Mouse (Mus musculus) limb, embryonic 14.5 days (tissue): ENCODE results near the gene Bco2. TPM values are rescaled to one million over a fixed set of nuclear protein-coding genes. Genes with fewer than 3 reads are reported as not detected.

Experiments used
- ATAC-seq: fragments of 200-750 bp; cut with Nextera tagmentation; 2 replicates; pipeline ENCODE4 v1.8.0; 2017; ENCODE audit warnings: low read depth, moderate number of reproducible peaks, moderate TSS enrichment; ENCODE audit not compliant: low FRiP score
- DNase-seq: peaks from one replicate; pipeline ENCODE4 v3.0.0-alpha.2; 2015; ENCODE audit warnings: low spot score
- H3K27ac ChIP-seq: fragments of 300-500 bp; sonication (generic); replicated peaks from 2 replicates; pipeline ENCODE4 v1.5.1; 2014; ENCODE audit warnings: low read depth, mild to moderate bottlenecking, low read length, moderate library complexity, mixed read lengths
- H3K27me3 ChIP-seq: fragments of 300-500 bp; sonication (generic); 2 replicates; pipeline ENCODE4 v1.6.1; 2014; ENCODE audit warnings: low read length, mixed read lengths; ENCODE audit not compliant: control insufficient read depth, insufficient read depth
- H3K36me3 ChIP-seq: fragments of 300-500 bp; sonication (generic); 2 replicates; pipeline ENCODE4 v1.6.1; 2014; ENCODE audit warnings: mild to moderate bottlenecking, low read length, moderate library complexity, mixed read lengths; ENCODE audit not compliant: control insufficient read depth, insufficient read depth
- H3K4me1 ChIP-seq: fragments of 300-500 bp; sonication (generic); 2 replicates; pipeline ENCODE4 v1.6.1; 2014; ENCODE audit warnings: antibody characterized with exemption, low read length, mixed read lengths; ENCODE audit not compliant: control insufficient read depth, insufficient read depth
- H3K4me2 ChIP-seq: fragments of 300-500 bp; sonication (generic); replicated peaks from 2 replicates; pipeline ENCODE4 v1.6.1; 2014; ENCODE audit warnings: low read depth, mild to moderate bottlenecking, low read length, moderate library complexity; ENCODE audit not compliant: severe bottlenecking
- H3K4me3 ChIP-seq: fragments of 300-500 bp; sonication (generic); replicated peaks from 2 replicates; pipeline ENCODE4 v1.5.1; 2014; ENCODE audit warnings: low read length
- H3K9ac ChIP-seq: fragments of 300-500 bp; sonication (generic); 2 replicates; pipeline ENCODE4 v1.6.1; 2014; ENCODE audit warnings: mild to moderate bottlenecking, low read depth, low read length, moderate library complexity; ENCODE audit not compliant: severe bottlenecking
- H3K9me3 ChIP-seq: fragments of 300-500 bp; sonication (generic); 2 replicates; pipeline ENCODE4 v1.6.1; 2016; ENCODE audit warnings: low read length; ENCODE audit not compliant: control insufficient read depth
- POLR2A ChIP-seq: fragments of 200-500 bp; IDR thresholded peaks from 2 replicates; pipeline ENCODE4 v1.8.0; 2012; ENCODE audit warnings: inconsistent platforms, mild to moderate bottlenecking, moderate library complexity, borderline replicate concordance; ENCODE audit not compliant: insufficient read depth, insufficient read length; ENCODE audit errors: extremely low read depth
- WGBS: fragments of 180-500 bp; shearing (Covaris S2); extraction: QIAGEN DNeasy Blood & Tissue Kit; methylation state at CpG from one replicate; pipeline ENCODE4 v1.1.7; 2014; 5-methylcytosine and 5-hydroxymethylcytosine counted together
- polyA plus RNA-seq, 2 experiments: library from polyadenylated mRNA; depleted of rRNA in 1 of 2; stranded (reverse) in 1 of 2; unstranded in 1 of 2; fragments of >200 nt; fragmentation: Nextera tagmentation in 1 of 2; extraction: Ambion mirVana in 1 of 2; gene quantifications; 2 replicates each; pipeline versions ENCODE4 v1.2.1 to v1.2.3; 2012 to 2014

The Bco2 gene
- polyA plus RNA-seq, 2 experiments: 0.14 to 0.26 TPM

GRCm38 (mm10) chr9:50601536-50601935, 46.6 kb upstream of the Bco2 start:
- no peaks in the 10 kb centered on the region for H3K27me3 ChIP-seq
- no peak overlapping the region for H3K4me2 ChIP-seq
- H3K36me3 ChIP-seq: peaks cover 49% of the 10 kb centered on the region
- peaks cover 18% of the 10 kb centered on the region for H3K4me1 ChIP-seq
- ATAC-seq (no peak), DNase-seq (no peak)
- no peaks in the 10 kb centered on the region for H3K9me3 ChIP-seq
- WGBS: 89% methylated on average over 6 of the region's 6 CpGs
- no peak overlapping the region for H3K27ac ChIP-seq
- H3K4me3 ChIP-seq: no peak overlapping the region
- H3K9ac ChIP-seq: no peak overlapping the region
- no peak for TF ChIP-seq POLR2A

- Histone ChIP-seq H3K4me2 (no peak overlapping the region), H3K9ac (no peak overlapping the region), H3K27ac (no peak overlapping the region), H3K4me1 (peaks cover 1% of the 10 kb centered on the region), H3K4me3 (no peak overlapping the region), H3K27me3 (no peaks in the 10 kb centered on the region), H3K36me3 (peaks cover 58% of the 10 kb centered on the region), H3K9me3 (no peaks in the 10 kb centered on the region)
- WGBS: 96% methylated on average over 8 of the region's 8 CpGs
- no peak for TF ChIP-seq POLR2A
- DNase-seq (no peak), ATAC-seq (no peak)
Observed at GRCm38 (mm10) chr9:50596973-50597372, 42.0 kb upstream of the Bco2 start.

GRCm38 (mm10) chr9:50594794-50595417, 39.9 kb upstream of the Bco2 start:
- TF ChIP-seq POLR2A: no peak
- H3K36me3 ChIP-seq: peaks cover 50% of the 10 kb centered on the region
- H3K27me3 ChIP-seq: no peaks in the 10 kb centered on the region
- H3K4me2 ChIP-seq: no peak overlapping the region
- no peaks in the 10 kb centered on the region for H3K9me3 ChIP-seq
- DNase-seq (no peak), ATAC-seq (no peak)
- no peak overlapping the region for H3K27ac ChIP-seq
- H3K4me1 ChIP-seq: no peaks in the 10 kb centered on the region
- H3K4me3 ChIP-seq: no peak overlapping the region
- 78% methylated on average over 12 of the region's 12 CpGs for WGBS
- no peak overlapping the region for H3K9ac ChIP-seq

DNA sequence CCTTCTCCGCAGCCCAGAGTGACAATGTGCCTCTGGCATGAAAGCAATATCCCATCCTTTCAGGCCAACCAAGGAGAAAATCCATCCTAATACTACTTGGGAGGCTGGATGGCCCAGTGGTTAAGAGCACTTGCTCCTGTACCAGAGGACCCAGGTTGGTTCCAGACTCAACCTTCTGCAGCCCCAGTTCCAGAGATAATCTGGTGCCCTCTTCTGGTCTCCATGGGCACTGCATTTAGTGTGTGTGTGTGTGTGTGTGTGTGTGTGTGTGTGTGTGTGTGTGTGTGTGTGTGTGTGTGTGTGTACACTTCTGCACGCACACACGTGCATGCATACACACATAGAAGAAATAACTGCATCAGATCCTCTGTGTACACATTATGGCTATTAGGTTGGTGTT, 38.6 kb upstream of the Bco2 start:
- Histone ChIP-seq H3K9ac (no peak overlapping the region), H3K36me3 (peaks cover 39% of the 10 kb centered on the region), H3K9me3 (no peaks in the 10 kb centered on the region), H3K4me3 (no peak overlapping the region), H3K27ac (no peak overlapping the region), H3K27me3 (no peaks in the 10 kb centered on the region), H3K4me1 (no peaks in the 10 kb centered on the region), H3K4me2 (no peak overlapping the region)
- ATAC-seq (no peak), DNase-seq (no peak)
- TF ChIP-seq POLR2A: no peak
- 94% methylated on average over 3 of the region's 3 CpGs for WGBS

GRCm38 (mm10) chr9:50592955-50593354, 38.0 kb upstream of the Bco2 start:
- Histone ChIP-seq H3K4me1 (no peaks in the 10 kb centered on the region), H3K4me3 (no peak overlapping the region), H3K27me3 (no peaks in the 10 kb centered on the region), H3K4me2 (no peak overlapping the region), H3K27ac (no peak overlapping the region), H3K36me3 (peaks cover 33% of the 10 kb centered on the region), H3K9me3 (no peaks in the 10 kb centered on the region), H3K9ac (no peak overlapping the region)
- TF ChIP-seq POLR2A: no peak
- DNase-seq: no peak
- ATAC-seq: no peak
- WGBS: 88% methylated on average over 9 of the region's 9 CpGs

DNA sequence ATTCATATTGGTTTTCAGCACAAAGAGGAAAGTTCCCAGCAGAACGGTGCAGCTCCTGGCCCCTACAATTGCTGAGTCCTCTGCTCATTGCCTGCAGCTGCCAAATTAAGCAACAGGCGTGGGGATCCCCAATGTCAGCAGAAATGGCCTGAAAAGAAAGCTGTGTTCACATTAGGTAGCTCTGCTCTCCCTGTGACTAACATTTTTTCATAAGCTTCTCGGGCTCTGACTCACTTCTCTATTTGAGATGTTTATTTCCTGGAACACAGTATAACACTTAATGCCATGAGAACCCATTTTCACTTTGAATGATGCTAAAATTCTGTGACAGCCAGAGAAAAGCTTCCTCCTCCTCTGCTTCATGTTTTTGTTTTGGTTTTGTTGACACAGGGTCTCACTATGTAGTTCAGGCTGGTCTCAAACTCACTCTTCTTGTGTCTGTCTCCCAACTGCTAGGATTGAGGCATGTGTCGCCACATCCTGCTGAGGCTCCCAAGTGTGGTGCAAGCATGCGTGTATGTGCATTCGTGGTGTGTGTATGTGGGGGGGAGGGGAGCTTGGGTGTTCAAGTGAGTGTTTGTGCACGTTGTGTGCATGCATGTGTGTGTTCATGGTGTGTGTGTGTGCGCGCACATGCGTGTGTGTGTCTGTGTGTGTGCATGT, 36.0 kb upstream of the Bco2 start:
- DNase-seq (no peak), ATAC-seq (no peak)
- H3K4me3 ChIP-seq: no peak overlapping the region
- H3K4me1 ChIP-seq: no peaks in the 10 kb centered on the region
- H3K4me2 ChIP-seq: no peak overlapping the region
- no peak overlapping the region for H3K27ac ChIP-seq
- TF ChIP-seq POLR2A: no peak
- peaks cover 15% of the 10 kb centered on the region for H3K36me3 ChIP-seq
- no peaks in the 10 kb centered on the region for H3K27me3 ChIP-seq
- no peaks in the 10 kb centered on the region for H3K9me3 ChIP-seq
- no peak overlapping the region for H3K9ac ChIP-seq
- 73% methylated on average over 10 of the region's 10 CpGs for WGBS
